Mouse (Mus musculus) neural tube, embryonic 14.5 days (tissue): Measurements from ENCODE around the gene Rnpep. TPM values are rescaled to one million over a fixed set of nuclear protein-coding genes. Genes with fewer than 3 reads are reported as not detected.
"Not testable (repeated sequence)": the region's sequence is repeated elsewhere in the genome, so short reads cannot be mapped to it uniquely, and the experiment has no call there.

ENCODE experiments used
- ATAC-seq: fragments of 200-750 bp; cut with Nextera tagmentation; 2 replicates; pipeline ENCODE4 v1.8.0; 2017; ENCODE audit warnings: low read depth, mild to moderate bottlenecking, moderate TSS enrichment, moderate library complexity
- H3K27ac ChIP-seq: fragments of 300-500 bp; sonication (generic); 2 replicates; pipeline ENCODE4 v1.5.1; 2014; ENCODE audit warnings: low read depth, mild to moderate bottlenecking, control low read depth, low read length, moderate library complexity, mixed read lengths
- H3K27me3 ChIP-seq: fragments of 300-500 bp; sonication (generic); 2 replicates; pipeline ENCODE4 v1.6.1; 2014; ENCODE audit warnings: low read length; ENCODE audit not compliant: control insufficient read depth, insufficient read depth
- H3K36me3 ChIP-seq: fragments of 300-500 bp; sonication (generic); 2 replicates; pipeline ENCODE4 v1.6.1; 2014; ENCODE audit warnings: low read length, mixed read lengths; ENCODE audit not compliant: control insufficient read depth, insufficient read depth
- H3K4me1 ChIP-seq: fragments of 300-500 bp; sonication (generic); 2 replicates; pipeline ENCODE4 v1.6.1; 2014; ENCODE audit warnings: low read length; ENCODE audit not compliant: control insufficient read depth, insufficient read depth
- H3K4me2 ChIP-seq: fragments of 300-500 bp; sonication (generic); 2 replicates; pipeline ENCODE4 v1.6.1; 2014; ENCODE audit warnings: mild to moderate bottlenecking, low read depth, low read length, control low read depth
- H3K4me3 ChIP-seq: fragments of 300-500 bp; sonication (generic); 2 replicates; pipeline ENCODE4 v1.5.1; 2014; ENCODE audit warnings: low read depth, low read length, control low read depth, mixed read lengths
- H3K9ac ChIP-seq: fragments of 300-500 bp; sonication (generic); replicated peaks from 2 replicates; pipeline ENCODE4 v1.6.1; 2014; ENCODE audit warnings: low read depth, mild to moderate bottlenecking, control low read depth, low read length, mixed read lengths
- H3K9me3 ChIP-seq: fragments of 300-500 bp; sonication (generic); 2 replicates; pipeline ENCODE4 v1.6.1; 2016; ENCODE audit warnings: low read length; ENCODE audit not compliant: control insufficient read depth
- WGBS: fragments of 180-500 bp; shearing (Covaris S2); extraction: QIAGEN DNeasy Blood & Tissue Kit; methylation state at CpG from one replicate; pipeline ENCODE4 v1.1.7; 2014; 5-methylcytosine and 5-hydroxymethylcytosine counted together
- polyA plus RNA-seq: library from polyadenylated mRNA; unstranded; fragments of >200 nt; fragmentation: Nextera tagmentation; extraction: Ambion mirVana; gene quantifications from 2 replicates; pipeline ENCODE4 v1.2.1, GENCODE M21; 2014

The Rnpep gene
- polyA plus RNA-seq, 1 experiment from 2014 or later: 89.5 TPM

DNA sequence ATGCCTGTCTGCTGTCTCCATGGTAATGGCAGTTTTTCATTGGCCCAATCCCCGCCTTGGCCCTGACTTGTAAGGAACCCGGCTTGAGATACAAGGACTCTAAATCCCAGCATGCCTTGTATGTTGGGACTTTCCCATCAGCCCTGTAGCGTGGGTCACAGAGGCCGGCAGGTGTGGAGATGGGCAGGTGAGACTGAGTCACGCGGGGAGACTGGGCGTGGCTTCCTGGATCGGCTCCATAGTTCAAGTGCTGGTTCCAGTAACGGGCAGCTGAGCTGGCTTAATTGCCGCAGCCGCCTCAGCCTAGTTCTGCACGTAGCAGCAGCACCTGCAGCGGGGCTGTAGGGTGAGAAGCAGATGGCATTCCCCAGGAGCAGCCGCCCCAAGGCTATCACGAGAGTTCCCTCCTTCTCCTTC lies 35.4 kb downstream of the Rnpep start:
- WGBS: 2% methylated on average over 15 of the region's 15 CpGs
- H3K27ac ChIP-seq: no peak overlapping the region

DNA sequence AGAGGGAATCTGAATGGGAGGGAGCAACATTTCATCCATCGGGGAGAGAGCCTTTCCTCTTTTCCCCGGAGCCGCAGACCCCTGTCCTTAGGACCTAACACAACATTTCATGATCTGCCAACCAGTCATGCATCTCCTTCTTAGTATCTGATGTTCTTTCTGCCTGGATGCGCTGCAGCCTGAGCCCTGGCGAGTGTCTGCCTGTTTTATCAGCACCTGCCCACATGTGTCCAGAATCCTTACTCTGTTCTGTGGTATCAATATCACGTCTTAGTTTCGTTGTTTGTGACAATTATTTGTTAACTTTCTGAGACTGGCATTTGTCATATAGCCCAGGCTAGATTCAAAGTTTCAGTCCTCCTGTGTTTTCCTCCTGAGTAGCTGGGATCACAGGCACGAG lies 39.9 kb downstream of the Rnpep start:
- ATAC-seq: no peak
- Histone ChIP-seq H3K4me2 (no peak overlapping the region), H3K27ac (no peak overlapping the region), H3K9me3 (no peaks in the 10 kb centered on the region), H3K4me3 (no peak overlapping the region), H3K27me3 (no peaks in the 10 kb centered on the region), H3K9ac (no peak overlapping the region), H3K4me1 (no peaks in the 10 kb centered on the region), H3K36me3 (no peaks in the 10 kb centered on the region)
- 82% methylated on average over 8 of the region's 8 CpGs for WGBS

More for the DNA sequence above, 35.4 kb downstream of the Rnpep start:
- Histone ChIP-seq H3K9me3 (no peaks in the 10 kb centered on the region), H3K36me3 (no peaks in the 10 kb centered on the region), H3K4me1 (no peaks in the 10 kb centered on the region), H3K27me3 (no peaks in the 10 kb centered on the region), H3K9ac (peak overlapping the region; percentile 45), H3K4me2 (peak overlapping the region; percentile 44), H3K4me3 (peak overlapping the region; percentile 32)
- ATAC-seq: peak; percentile 91

DNA sequence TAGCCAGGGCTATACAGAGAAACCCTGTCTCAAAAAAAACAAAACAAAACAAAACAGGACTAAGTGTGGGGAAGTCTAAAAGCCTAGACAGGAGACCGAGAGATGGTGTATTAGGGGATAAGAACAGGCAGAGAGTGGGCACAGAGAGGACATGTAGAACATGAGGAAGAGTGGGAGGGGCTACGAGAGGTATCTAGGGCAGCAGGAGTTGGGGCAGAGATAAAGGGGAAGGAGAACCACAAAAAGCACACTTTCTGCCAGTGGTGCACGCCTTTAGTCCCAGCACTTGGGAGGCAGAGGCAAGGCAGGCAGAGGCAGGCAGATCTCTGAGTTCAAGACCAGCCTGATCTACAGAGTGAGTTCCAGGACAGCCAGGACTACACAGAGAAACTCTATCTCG lies 43.7 kb downstream of the Rnpep start:
- 88% methylated on average over 4 of the region's 4 CpGs for WGBS
- H3K4me1 ChIP-seq, H3K36me3 ChIP-seq, H3K4me2 ChIP-seq, H3K9me3 ChIP-seq, H3K27ac ChIP-seq, H3K9ac ChIP-seq, ATAC-seq, H3K4me3 ChIP-seq, H3K27me3 ChIP-seq: not testable (repeated sequence)

DNA sequence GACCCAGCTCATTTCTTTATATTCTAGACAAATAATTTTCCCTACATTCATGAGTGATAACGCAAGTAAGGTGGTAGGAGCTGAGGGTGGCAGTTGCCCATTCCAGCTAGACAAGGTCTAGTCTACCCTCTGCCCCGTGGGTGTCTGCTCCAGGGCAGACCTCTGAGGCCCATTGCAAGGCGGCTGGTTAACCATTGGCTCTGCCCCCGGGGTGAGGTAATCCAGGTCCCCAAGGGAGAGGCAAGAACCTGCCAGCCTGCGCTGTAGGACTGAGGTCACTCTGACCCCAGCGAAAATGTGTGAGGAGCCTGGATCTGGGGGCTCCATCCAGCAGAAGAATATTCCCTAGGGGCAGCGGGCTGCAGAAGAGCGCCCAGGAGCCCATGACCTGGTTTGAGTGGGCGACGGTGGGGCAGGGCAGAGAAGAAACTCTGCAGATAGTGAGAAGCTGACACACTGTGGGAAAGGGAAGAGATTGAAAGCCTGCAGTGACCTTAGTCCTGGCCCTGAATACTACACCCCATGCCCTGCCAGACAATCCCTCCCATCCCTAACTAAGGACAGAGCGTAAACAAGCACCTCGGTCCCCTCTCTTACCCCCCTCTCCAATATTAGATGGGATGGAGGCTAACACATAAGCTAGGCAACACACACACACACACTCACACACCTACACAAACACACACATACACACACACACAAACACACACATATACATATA lies 46.6 kb downstream of the Rnpep start:
- WGBS: 76% methylated on average over 12 of the region's 12 CpGs
- no peaks in the 10 kb centered on the region for H3K4me1 ChIP-seq
- H3K9ac ChIP-seq: no peak overlapping the region
- no peak for ATAC-seq
- H3K27ac ChIP-seq: no peak overlapping the region
- H3K27me3 ChIP-seq: no peaks in the 10 kb centered on the region
- H3K4me3 ChIP-seq: no peak overlapping the region
- no peak overlapping the region for H3K4me2 ChIP-seq
- no peaks in the 10 kb centered on the region for H3K36me3 ChIP-seq
- no peaks in the 10 kb centered on the region for H3K9me3 ChIP-seq

DNA sequence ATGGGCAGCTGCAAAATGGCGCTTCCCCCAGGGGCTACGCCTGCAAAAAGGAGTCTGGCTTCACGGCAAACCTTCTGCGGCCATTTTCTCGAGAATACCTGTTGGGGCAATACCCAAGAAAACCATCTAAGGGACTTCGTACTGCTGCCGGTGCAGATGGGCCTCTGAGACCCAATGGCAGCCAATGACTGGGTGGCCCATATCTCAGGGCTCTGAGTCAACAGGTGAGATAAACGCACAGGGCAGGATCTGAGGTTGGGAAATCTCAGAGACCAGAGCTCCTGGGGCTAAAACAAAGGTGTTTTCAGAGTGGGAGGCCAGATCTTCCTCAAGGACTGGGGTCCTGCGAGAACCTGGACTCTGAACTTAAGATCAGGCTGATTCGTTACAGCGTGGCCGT lies 49.1 kb downstream of the Rnpep start:
- Histone ChIP-seq H3K27me3 (no peaks in the 10 kb centered on the region), H3K4me3 (no peak overlapping the region), H3K4me2 (no peak overlapping the region), H3K27ac (no peak overlapping the region), H3K4me1 (no peaks in the 10 kb centered on the region), H3K36me3 (no peaks in the 10 kb centered on the region), H3K9me3 (no peaks in the 10 kb centered on the region), H3K9ac (no peak overlapping the region)
- ATAC-seq: no peak
- WGBS: 87% methylated on average over 12 of the region's 12 CpGs

DNA sequence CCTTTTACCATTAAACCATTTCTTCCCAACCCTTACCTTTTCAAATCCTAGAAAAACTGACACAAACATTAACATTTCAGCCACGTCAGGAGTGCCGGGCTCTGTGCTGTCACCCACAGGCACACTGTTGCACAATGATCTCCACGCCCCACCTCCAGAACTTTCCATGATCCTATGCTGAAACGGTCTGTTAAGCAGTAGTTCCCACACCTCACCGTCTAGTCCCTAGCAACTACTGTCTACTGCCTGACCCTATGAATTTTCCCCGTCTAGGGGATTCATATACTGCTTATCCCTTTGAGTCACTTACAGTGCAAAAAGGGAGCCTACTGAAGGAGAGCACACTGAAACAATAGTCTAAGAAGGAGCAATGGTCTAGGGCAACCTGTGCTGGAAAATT lies 49.9 kb downstream of the Rnpep start:
- no peaks in the 10 kb centered on the region for H3K36me3 ChIP-seq
- H3K4me2 ChIP-seq: no peak overlapping the region
- no peak overlapping the region for H3K9ac ChIP-seq
- no peaks in the 10 kb centered on the region for H3K9me3 ChIP-seq
- no peak overlapping the region for H3K4me3 ChIP-seq
- WGBS: 94% methylated on average over 6 of the region's 6 CpGs
- no peaks in the 10 kb centered on the region for H3K27me3 ChIP-seq
- H3K27ac ChIP-seq: no peak overlapping the region
- H3K4me1 ChIP-seq: no peaks in the 10 kb centered on the region
- no peak for ATAC-seq

DNA sequence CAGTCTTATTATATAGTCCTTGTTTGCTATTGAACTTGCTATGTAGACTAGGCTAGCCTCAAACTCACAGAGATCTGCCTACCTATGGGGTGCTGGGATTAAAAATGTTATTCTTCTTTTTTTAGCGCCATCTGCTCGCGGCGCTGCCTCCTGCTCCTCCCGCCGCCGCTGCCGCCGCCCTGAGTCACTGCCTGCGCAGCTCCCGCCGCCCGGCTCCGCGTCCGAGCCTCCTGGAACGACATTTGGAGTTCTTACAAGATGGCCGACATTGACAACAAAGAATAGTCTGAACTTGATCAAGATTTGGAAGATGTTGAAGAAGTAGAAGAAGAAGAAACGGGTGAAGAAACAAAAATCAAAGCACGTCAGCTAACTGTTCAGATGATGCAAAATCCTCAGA lies 52.0 kb downstream of the Rnpep start:
- H3K9me3 ChIP-seq, H3K36me3 ChIP-seq, H3K27me3 ChIP-seq, H3K4me1 ChIP-seq, H3K4me2 ChIP-seq, ATAC-seq, H3K27ac ChIP-seq, H3K9ac ChIP-seq, H3K4me3 ChIP-seq: not testable (repeated sequence)
- WGBS: 79% methylated on average over 20 of the region's 20 CpGs

DNA sequence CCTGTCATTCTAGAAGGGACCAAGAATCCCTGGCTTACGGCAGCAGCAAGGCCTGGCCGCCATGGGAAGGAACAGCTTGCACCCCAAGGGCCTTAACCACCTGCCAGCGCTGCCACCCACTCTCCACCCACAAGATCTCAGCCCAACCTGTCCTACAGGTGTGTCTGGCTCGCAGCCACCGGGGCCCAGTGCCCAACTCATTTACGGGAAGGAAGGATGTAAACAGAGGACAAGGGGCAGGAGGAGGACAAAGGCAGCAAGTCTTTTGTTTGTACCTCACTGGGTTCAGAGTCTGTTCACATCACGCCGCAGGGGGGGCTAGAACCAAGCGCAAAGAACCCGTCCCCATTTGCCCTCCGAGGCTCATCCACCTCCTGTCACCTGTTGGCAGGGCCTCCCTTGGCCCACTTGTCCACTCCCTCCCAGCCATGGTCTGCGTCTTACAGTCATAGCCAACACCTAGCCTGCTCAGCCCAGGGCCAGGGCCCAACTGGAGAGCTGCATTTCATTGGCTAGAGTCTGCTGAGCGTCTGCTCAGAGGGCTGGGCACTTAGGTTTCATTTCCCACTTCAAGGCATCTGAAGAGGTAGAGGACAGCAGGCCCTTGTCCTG lies 56.4 kb downstream of the Rnpep start:
- WGBS: 91% methylated on average over 13 of the region's 13 CpGs
- no peak overlapping the region for H3K4me3 ChIP-seq
- H3K36me3 ChIP-seq: no peaks in the 10 kb centered on the region
- no peak overlapping the region for H3K4me2 ChIP-seq
- no peaks in the 10 kb centered on the region for H3K9me3 ChIP-seq
- no peak for ATAC-seq
- no peak overlapping the region for H3K27ac ChIP-seq
- H3K9ac ChIP-seq: no peak overlapping the region
- H3K27me3 ChIP-seq: no peaks in the 10 kb centered on the region
- no peaks in the 10 kb centered on the region for H3K4me1 ChIP-seq

DNA sequence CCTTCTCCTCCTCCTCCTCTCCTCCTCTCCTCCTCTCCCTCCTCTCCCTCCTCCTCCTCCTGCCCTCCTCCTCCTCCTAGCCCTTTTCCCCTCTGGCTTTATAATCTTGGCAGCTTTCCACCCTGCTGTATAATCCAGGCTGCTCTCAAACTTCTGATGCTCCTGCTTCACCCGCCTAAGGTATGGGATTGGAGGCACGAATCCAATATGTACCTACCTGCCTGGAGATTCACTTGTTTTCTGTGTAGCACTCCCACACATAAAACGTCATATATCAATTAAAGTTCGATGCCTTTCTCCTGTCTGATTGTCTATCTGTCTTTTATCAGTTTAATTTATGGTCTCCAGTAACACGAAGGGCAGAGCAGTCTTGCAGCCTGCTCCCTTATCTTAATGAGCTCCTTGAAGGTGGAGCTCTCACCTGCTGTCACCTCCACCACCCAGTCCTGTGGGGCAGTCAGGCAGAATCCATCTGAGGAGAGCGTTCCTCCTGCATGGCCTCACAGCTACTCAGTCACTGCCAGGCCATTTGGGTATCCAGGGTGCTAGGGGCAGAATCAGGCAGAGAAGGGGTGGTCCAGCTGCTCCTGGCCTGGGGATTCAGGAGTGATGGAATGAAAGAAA lies 58.8 kb downstream of the Rnpep start:
- 48% methylated on average over 6 of the region's 6 CpGs for WGBS
- Histone ChIP-seq H3K27ac (no peak overlapping the region), H3K9me3 (no peaks in the 10 kb centered on the region), H3K27me3 (no peaks in the 10 kb centered on the region), H3K9ac (no peak overlapping the region), H3K4me2 (no peak overlapping the region), H3K4me1 (no peaks in the 10 kb centered on the region), H3K4me3 (no peak overlapping the region), H3K36me3 (no peaks in the 10 kb centered on the region)
- no peak for ATAC-seq
